Mouse (Mus musculus) left cerebral cortex, postnatal 10 days (tissue): ENCODE measurements around the gene Pigl. TPM values are rescaled to one million over a fixed set of nuclear protein-coding genes. Genes with fewer than 3 reads are reported as not detected.

ENCODE experiments used
- DNase-seq, 2 experiments: peaks; one replicate each; pipeline ENCODE4 v3.0.0; 2021 to 2022; ENCODE audit warnings: low spot score in 2 of 2, mixed read lengths in 1 of 2; ENCODE audit errors: extremely low spot score in 1 of 2
- intact Hi-C: fragments of 180-260 bp; cut with DNase I; formaldehyde crosslinking; loops from one replicate; pipeline ENCODE4 v1.15.1; 2025
- total RNA-seq, 2 experiments: library from RNA; stranded (reverse); gene quantifications; 2 replicates each; pipeline ENCODE4 v1.2.3; 2021

Gene Pigl
- total RNA-seq, 2 experiments from 2014 or later: 6.5 to 6.8 TPM

- intact Hi-C loops: loop anchor here (2.0 kb wide), 2 partner anchors 52 to 94 kb away; no protein-coding TSS in a partner anchor
- DNase-seq: peak; percentile 100
These were observed 92.5 kb downstream of the Pigl start, which contains the start of gene Ubb for GRCm38 (mm10) chr11:62550727-62551225. Gene Ubb (plus strand): TSS chr11:62551171.

DNA sequence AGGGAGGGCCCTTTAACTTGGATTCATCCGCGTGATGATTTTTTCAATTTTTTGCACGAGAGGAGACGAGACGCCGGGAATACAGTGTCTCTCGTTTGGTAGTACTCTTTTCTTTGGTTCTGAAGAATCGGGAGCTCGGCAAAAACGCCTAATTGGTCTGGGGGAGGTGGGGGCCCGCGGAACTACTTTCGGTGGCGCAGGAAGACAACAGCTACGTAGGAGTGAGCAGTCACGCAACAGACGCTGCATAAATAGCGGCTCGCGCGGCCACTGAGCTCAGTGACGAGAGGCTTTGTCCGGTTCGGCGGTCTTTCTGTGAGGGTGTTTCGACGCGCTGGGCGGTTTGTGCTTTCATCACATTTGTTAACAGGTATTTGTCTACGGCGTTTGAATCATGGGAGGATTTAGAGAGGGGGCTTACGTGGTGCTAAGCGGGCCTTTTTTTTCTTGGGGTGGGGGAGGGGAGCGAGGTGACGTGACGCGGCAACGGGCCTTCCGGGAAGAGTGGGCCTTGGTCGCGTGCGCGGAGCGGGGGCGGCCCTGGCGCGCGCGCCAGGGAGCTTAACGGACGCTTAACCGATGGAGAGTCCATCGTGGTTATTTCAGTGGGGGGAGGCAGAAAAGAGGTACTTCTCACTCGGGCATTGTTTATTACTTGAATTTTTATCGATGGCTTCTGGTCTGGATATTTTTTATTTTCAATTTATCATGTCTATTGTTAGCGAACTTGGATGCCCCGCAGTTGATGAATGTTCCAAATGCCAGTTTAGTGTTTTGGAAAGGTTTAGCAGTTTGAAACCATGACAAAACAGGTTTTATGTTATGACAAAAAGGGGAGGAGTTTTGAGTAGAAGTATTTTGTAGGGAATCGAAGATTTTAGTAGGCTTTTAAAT, 93.2 kb downstream of the Pigl start:
- DNase-seq: peak; percentile 91 to 96
- intact Hi-C loops: loop anchor here (2.0 kb wide), 2 partner anchors 51 to 95 kb away; no protein-coding TSS in a partner anchor

DNA sequence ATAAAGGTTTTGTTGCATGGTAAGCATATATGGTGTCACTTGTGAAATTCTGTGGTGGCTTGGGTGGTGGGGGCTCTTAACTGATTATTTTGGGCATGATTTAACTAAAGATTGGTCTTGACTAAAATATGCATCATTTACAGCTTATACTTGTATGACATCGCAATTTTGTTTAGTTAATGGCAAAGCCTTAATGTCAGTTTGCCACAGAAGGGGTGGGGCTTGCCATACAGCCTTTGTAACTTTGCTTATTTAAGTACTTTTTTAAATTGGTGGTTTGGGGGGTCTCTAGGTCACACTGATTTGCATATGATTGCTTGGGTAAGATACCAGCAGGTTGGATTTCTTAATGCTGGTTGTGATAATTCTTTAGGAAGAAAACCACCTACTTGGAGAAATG, 94.9 kb downstream of the Pigl start:
- no peak for DNase-seq
- intact Hi-C loops: no loop called here

- intact Hi-C loops: no loop called here
- DNase-seq: no peak
These were observed 95.4 kb downstream of the Pigl start for GRCm38 (mm10) chr11:62553633-62554032.

- DNase-seq: no peak
- intact Hi-C loops: no loop called here
These were observed 96.0 kb downstream of the Pigl start for GRCm38 (mm10) chr11:62554163-62554855.

GRCm38 (mm10) chr11:62554934-62555517, 96.8 kb downstream of the Pigl start:
- DNase-seq: no peak
- intact Hi-C loops: no loop called here

DNA sequence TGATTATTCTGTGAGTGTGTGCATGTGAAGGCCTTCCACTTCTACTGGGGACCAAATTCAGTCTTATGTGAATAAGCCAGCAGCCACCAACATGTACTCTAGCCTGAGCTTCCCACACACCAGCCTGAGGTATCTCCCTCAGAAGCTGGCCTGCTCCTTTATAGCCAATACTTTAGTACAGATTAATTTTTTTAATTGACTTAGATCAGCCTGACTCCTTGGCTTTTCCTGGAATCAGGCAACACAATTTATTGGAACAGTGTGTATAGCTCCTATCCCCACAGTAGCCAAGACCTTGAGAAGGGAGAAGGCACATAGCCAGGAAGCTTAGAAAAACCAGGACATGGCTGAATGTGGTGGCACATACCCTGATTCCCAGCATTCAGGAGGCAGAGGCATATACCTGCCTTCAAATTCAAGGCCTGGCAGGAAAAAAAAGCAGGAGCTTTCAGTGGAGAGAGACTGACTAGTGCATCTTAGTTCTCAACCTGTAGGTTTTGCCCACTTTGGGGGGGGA, 97.7 kb downstream of the Pigl start:
- no peak for DNase-seq
- intact Hi-C loops: no loop called here

- no peak for DNase-seq
- intact Hi-C loops: no loop called here
These were observed 98.9 kb downstream of the Pigl start for GRCm38 (mm10) chr11:62557205-62557604.

DNA sequence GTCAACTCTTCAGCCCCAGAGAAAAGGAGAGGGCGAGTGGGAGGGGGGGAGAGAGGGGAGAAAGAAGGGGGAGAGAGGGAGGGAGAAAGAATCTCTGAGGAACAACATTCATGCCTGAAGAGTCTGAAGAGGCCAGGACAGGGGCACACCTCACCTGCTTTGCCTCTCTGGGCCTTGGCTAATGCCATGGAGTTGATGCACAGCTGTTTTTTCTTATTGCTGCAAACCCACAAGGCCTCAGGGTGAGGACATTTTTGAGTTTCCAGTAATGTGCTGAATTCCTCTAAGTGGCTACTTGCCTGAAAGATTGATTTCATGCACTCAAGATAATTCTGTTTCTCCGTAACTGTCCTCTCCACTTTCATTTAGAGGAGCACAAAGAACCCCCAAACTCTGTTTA, 99.9 kb downstream of the Pigl start:
- no peak for DNase-seq
- intact Hi-C loops: no loop called here

GRCm38 (mm10) chr11:62558961-62559646, 100.8 kb downstream of the Pigl start:
- intact Hi-C loops: no loop called here

DNA sequence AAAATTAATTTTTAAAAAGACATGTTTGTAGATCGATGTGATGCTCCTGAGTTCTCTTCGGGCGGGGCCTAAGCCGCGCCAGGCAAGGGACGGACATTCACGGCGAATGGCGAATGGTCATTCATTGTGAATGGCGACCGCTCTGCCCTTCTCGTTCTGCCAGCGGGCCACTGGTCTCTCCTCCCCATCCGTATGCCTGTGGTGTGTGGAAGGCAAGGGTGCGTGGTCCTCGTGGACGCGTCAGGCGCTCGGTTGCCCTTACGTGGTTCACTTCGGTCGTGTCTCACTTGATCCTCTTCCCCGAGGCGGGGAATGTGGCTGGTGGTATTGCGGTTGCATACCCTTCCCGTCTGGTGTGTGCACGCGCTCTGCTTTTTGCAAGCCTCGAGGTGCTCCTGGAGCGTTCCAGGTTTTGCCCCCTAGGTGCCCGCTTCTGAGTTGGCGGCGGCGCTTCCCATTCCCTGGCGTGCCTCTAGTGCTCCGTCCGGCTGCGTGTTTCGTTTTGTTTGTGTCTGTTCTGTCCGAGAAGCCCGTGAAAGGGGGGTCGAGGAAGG, 102.3 kb downstream of the Pigl start:
- peak in 1 of 2 experiments; percentile 46 for DNase-seq
- intact Hi-C loops: no loop called here

More at GRCm38 (mm10) chr11:62558961-62559646, 100.8 kb downstream of the Pigl start:
- peak in 1 of 2 experiments; percentile 52 for DNase-seq

- no peak for DNase-seq
- intact Hi-C loops: no loop called here
These were observed 105.3 kb downstream of the Pigl start for GRCm38 (mm10) chr11:62563590-62563989.

Other genes with a start within 250 kb of the Pigl start
- gene Adora2b, start 209.5 kb upstream of the Pigl start, total RNA-seq: 1 to 10 TPM; 6.6 to 6.7 TPM
- gene Zswim7, start 177.1 kb upstream of the Pigl start, total RNA-seq: 10 to 100 TPM; 15.7 to 16.8 TPM
- gene Ttc19, start 177.0 kb upstream of the Pigl start, total RNA-seq: 10 to 100 TPM; 74.3 to 75.1 TPM
- 100 to 1,000 TPM; 260 to 273 TPM for gene Ncor1, start 81 bp downstream of the Pigl start, total RNA-seq
- 10 to 100 TPM; 38.0 to 42.0 TPM for gene Cenpv, start 80.8 kb downstream of the Pigl start, total RNA-seq
- 1,000 to 10,000 TPM; 1,760 to 1,780 TPM for gene Ubb, start 92.7 kb downstream of the Pigl start, total RNA-seq
- gene Trpv2, start 116.0 kb downstream of the Pigl start, total RNA-seq: 10 to 100 TPM; 27.8 to 30.0 TPM
- 10 to 100 TPM; 13.0 to 14.2 TPM for gene Lrrc75a, start 190.1 kb downstream of the Pigl start, total RNA-seq
- 10 to 100 TPM; 23.5 to 25.8 TPM for gene Mmgt2, start 190.2 kb downstream of the Pigl start, total RNA-seq